Mouse (Mus musculus): ENCODE measurements around the gene Brpf3. TPM values are rescaled to one million over a fixed set of nuclear protein-coding genes. Genes with fewer than 3 reads are reported as not detected.

Gene Brpf3
- polyA plus RNA-seq, 1 experiment = 26.3 TPM

DNA sequence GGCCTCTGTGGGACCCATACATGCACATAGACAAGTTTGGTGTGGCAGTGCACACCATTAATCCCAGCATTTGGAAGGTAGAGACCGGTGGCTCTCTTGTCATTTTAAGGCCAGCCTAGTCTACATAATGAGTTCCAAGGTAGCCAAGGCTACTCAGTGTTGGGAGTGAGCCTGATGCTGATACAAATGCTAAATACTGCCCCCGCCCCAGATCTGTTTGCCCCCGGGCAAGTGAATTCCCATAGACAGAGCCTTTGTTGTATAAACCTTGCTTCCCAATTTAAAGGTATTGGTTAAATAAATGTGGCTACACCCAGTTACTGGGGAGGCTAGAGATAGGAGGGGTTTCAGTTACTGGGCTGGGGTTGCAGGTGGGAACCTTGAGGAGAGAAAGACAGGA, 15.9 kb upstream of the Brpf3 start:
- no peak overlapping the region for H3K4me3 ChIP-seq (replicated peaks; ENCODE audit: extremely low read depth, low read depth, low read length)
- TF ChIP-seq POLR2A (IDR thresholded peaks at IDR 0.05; ENCODE audit: borderline replicate concordance, extremely low read depth, low read depth, low read length) (no peak), CTCF (IDR thresholded peaks at IDR 0.05; ENCODE audit: insufficient read depth, low read length) (no peak)
- DNase-seq = no peak
- 90% methylated on average over 3 of the region's 3 CpGs for WGBS
- no peaks in the 10 kb centered on the region for H3K4me1 ChIP-seq (ENCODE audit: control insufficient read depth, insufficient read depth, low read length)

DNA sequence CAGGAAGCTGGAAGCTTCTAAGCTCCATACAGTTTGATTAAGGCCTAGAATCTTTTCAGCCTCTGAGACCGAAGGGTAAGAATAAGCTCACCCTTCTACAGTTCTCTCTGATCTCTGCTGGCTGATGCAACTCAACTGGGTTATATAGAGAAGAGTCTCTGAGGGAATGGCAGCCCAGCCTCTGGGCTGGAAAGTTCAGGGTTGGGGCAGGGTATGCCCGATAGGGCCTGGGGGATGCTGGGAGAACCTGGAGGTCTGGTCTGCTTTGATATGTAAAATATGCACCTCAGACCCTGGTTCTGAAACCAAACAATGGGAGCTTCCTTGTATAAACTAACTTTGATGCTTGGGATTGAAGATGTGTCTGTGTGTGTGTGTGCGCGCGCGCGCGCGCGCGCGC, 13.4 kb upstream of the Brpf3 start:
- DNase-seq = no peak
- H3K4me1 ChIP-seq (ENCODE audit: control insufficient read depth, insufficient read depth, low read length) = no peaks in the 10 kb centered on the region
- no peak overlapping the region for H3K4me3 ChIP-seq (replicated peaks; ENCODE audit: extremely low read depth, low read depth, low read length)
- WGBS = 96% methylated on average over 12 of the region's 12 CpGs
- TF ChIP-seq POLR2A (IDR thresholded peaks at IDR 0.05; ENCODE audit: borderline replicate concordance, extremely low read depth, low read depth, low read length) = no peak
- no peak for TF ChIP-seq CTCF (IDR thresholded peaks at IDR 0.05; ENCODE audit: insufficient read depth, low read length)

DNA sequence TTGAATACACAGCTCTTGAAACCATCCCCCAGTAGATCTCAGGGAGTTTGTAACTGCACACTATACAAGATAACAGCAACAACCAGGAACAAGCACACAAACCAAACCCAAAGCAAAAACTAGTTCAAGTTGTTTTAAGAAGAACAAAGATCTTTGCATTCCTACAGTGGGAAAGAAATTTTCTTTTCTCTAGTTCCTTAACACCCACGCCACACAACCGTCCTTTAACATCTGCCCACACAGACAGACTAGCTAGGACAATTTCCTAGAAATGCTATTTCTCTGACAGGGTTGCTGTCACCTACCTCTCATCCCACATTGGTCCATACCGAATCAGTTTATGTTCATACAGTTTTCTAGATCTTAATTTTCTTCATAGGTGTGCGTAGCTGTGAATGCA, 3.9 kb upstream of the Brpf3 start:
- 91% methylated on average over 4 of the region's 4 CpGs for WGBS

GRCm38 (mm10) chr17:28799291-28800160, 1.4 kb upstream of the Brpf3 start:
- no peak for DNase-seq
- Histone ChIP-seq H3K4me3 (replicated peaks; ENCODE audit: extremely low read depth, low read depth, low read length) (peak overlapping the region; percentile 5), H3K4me1 (ENCODE audit: control insufficient read depth, insufficient read depth, low read length) (peaks cover 7% of the 10 kb centered on the region)
- TF ChIP-seq POLR2A (IDR thresholded peaks at IDR 0.05; ENCODE audit: borderline replicate concordance, extremely low read depth, low read depth, low read length) = no peak
- TF ChIP-seq CTCF (IDR thresholded peaks at IDR 0.05; ENCODE audit: insufficient read depth, low read length) = no peak
- 6% methylated on average over 14 of the region's 14 CpGs for WGBS

More for the DNA sequence above, 3.9 kb upstream of the Brpf3 start:
- Histone ChIP-seq H3K4me1 (ENCODE audit: control insufficient read depth, insufficient read depth, low read length) (peaks cover 3% of the 10 kb centered on the region), H3K4me3 (replicated peaks; ENCODE audit: extremely low read depth, low read depth, low read length) (no peak overlapping the region)
- DNase-seq = no peak
- no peak for TF ChIP-seq CTCF (IDR thresholded peaks at IDR 0.05; ENCODE audit: insufficient read depth, low read length)
- TF ChIP-seq POLR2A (IDR thresholded peaks at IDR 0.05; ENCODE audit: borderline replicate concordance, extremely low read depth, low read depth, low read length) = no peak

DNA sequence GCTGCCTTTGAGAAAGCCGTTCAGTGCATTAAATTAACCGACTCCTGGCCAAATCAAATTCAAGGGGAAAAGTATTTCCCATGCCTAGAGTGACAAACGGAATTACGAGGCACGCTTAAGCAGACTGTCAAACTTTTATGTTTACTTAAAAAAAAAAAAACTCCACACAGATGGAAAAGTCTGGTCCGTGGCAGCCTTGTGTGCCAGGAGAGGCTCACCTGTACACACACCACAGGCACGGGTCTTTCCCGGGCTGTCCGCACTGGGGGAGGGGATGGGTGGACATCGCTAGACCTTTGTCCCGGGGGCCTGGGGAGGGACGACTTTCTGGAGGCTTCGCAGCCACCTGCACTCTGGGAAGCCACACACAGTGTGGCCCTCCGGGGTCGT, 614 bp upstream of the Brpf3 start:
- no peak for DNase-seq
- Histone ChIP-seq H3K4me1 (ENCODE audit: control insufficient read depth, insufficient read depth, low read length) (peaks cover 7% of the 10 kb centered on the region), H3K4me3 (replicated peaks; ENCODE audit: extremely low read depth, low read depth, low read length) (peak overlapping the region; percentile 51)
- under 1% methylated on average over 15 of the region's 15 CpGs for WGBS
- TF ChIP-seq POLR2A (IDR thresholded peaks at IDR 0.05; ENCODE audit: borderline replicate concordance, extremely low read depth, low read depth, low read length) (no peak), CTCF (IDR thresholded peaks at IDR 0.05; ENCODE audit: insufficient read depth, low read length) (no peak)

GRCm38 (mm10) chr17:28801474-28802005, 650 bp downstream of the Brpf3 start:
- Histone ChIP-seq H3K4me3 (replicated peaks; ENCODE audit: extremely low read depth, low read depth, low read length) (peak overlapping the region; percentile 75), H3K4me1 (ENCODE audit: control insufficient read depth, insufficient read depth, low read length) (peaks cover 7% of the 10 kb centered on the region)
- peak; percentile 98 for DNase-seq
- under 1% methylated on average over 41 of the region's 42 CpGs for WGBS
- peak; percentile 98 for TF ChIP-seq POLR2A (IDR thresholded peaks at IDR 0.05; ENCODE audit: borderline replicate concordance, extremely low read depth, low read depth, low read length)
- TF ChIP-seq CTCF (IDR thresholded peaks at IDR 0.05; ENCODE audit: insufficient read depth, low read length) = no peak

DNA sequence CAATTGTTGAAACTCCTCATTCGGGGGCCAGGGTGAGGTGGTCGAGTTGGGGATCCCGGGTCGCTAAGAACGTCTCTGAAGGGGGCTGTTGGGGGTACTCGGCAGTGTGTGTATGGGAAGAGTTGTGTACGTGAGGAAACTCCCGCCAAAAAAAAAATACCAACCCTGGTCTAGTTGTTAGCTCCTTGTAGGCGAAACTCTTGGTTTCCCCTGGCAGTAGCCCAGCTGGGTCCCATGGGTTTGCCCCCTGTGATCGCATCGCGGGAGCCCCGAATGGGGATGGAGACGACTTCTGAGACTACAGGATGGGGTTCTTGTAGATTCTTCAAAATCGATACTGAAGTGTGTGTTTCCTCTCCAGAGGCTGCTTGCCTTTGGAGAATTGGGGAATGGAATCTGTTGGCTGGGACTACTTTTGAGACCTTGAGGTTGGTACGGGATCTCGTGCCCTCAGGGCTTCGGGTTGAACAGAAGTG, 1.2 kb downstream of the Brpf3 start:
- DNase-seq = peak; percentile 11
- H3K4me1 ChIP-seq (ENCODE audit: control insufficient read depth, insufficient read depth, low read length) = peaks cover 7% of the 10 kb centered on the region
- H3K4me3 ChIP-seq (replicated peaks; ENCODE audit: extremely low read depth, low read depth, low read length) = peak overlapping the region; percentile 66
- 2% methylated on average over 18 of the region's 18 CpGs for WGBS
- TF ChIP-seq POLR2A (IDR thresholded peaks at IDR 0.05; ENCODE audit: borderline replicate concordance, extremely low read depth, low read depth, low read length) = no peak
- no peak for TF ChIP-seq CTCF (IDR thresholded peaks at IDR 0.05; ENCODE audit: insufficient read depth, low read length)

- WGBS = 76% methylated on average over 1 of the region's 1 CpGs
- H3K4me1 ChIP-seq (ENCODE audit: control insufficient read depth, insufficient read depth, low read length) = peaks cover 7% of the 10 kb centered on the region
- H3K4me3 ChIP-seq (replicated peaks; ENCODE audit: extremely low read depth, low read depth, low read length) = no peak overlapping the region
- DNase-seq = no peak
- no peak for TF ChIP-seq CTCF (IDR thresholded peaks at IDR 0.05; ENCODE audit: insufficient read depth, low read length)
Measured at GRCm38 (mm10) chr17:28803316-28803715, 2.4 kb downstream of the Brpf3 start.

DNA sequence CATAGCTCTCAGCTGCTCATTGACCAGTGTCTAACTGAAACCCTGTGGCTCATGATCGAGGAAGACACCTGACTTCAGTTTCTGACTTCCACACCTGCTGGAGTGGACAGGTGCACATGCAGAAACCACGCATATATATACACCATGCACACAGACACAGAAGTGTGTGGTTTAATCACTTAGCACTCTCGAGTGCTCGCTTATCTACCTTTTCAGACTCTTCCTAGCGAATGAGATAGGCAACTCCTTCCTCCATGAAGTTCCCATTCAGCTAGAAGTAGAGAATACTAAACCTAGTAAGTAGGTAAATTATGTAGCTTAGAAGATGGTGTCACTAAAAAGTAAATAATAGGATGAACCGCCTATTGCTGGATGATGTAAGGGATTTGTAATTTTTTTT, 4.1 kb downstream of the Brpf3 start:
- WGBS = 85% methylated on average over 6 of the region's 6 CpGs
- H3K4me1 ChIP-seq (ENCODE audit: control insufficient read depth, insufficient read depth, low read length) = peaks cover 4% of the 10 kb centered on the region; the same call in 1 of the 2 replicates
- TF ChIP-seq POLR2A (IDR thresholded peaks at IDR 0.05; ENCODE audit: borderline replicate concordance, extremely low read depth, low read depth, low read length) = no peak
- no peak for DNase-seq
- no peak overlapping the region for H3K4me3 ChIP-seq (replicated peaks; ENCODE audit: extremely low read depth, low read depth, low read length)

DNA sequence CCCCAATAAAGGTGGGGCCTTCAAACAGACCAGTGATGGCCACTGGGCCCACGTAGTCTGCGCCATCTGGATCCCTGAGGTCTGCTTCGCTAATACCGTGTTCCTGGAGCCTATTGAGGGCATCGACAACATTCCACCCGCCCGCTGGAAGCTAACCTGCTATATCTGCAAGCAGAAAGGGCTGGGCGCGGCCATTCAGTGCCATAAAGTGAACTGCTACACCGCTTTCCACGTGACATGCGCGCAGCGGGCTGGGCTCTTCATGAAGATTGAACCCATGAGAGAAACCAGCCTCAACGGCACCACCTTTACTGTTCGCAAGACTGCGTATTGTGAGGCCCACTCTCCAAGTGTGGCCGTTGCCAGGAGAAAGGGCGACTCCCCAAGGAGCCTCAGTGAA, 5.9 kb downstream of the Brpf3 start:
- DNase-seq = no peak
- Histone ChIP-seq H3K4me3 (replicated peaks; ENCODE audit: extremely low read depth, low read depth, low read length) (no peak overlapping the region), H3K4me1 (ENCODE audit: control insufficient read depth, insufficient read depth, low read length) (peaks cover 4% of the 10 kb centered on the region; the same call in 1 of the 2 replicates)
- 97% methylated on average over 19 of the region's 19 CpGs for WGBS
- TF ChIP-seq CTCF (IDR thresholded peaks at IDR 0.05; ENCODE audit: insufficient read depth, low read length) = no peak
- TF ChIP-seq POLR2A (IDR thresholded peaks at IDR 0.05; ENCODE audit: borderline replicate concordance, extremely low read depth, low read depth, low read length) = no peak

Data from lung, adult 2 months (tissue).